Mouse (Mus musculus) thymus, adult 2 months (tissue): Measurements from ENCODE around the gene Mybph.

Experiments used
- CTCF ChIP-seq: fragments of 200-500 bp; IDR thresholded peaks from 2 replicates; pipeline ENCODE4 v1.5.1; 2012; ENCODE audit warnings: mild to moderate bottlenecking, control low read depth, low read length, moderate library complexity, borderline replicate concordance; ENCODE audit not compliant: control insufficient read depth, poor library complexity, insufficient read depth; ENCODE audit errors: extremely low read depth
- POLR2A ChIP-seq: fragments of 200-500 bp; IDR thresholded peaks from 2 replicates; pipeline ENCODE4 v1.6.1; 2012; ENCODE audit warnings: mild to moderate bottlenecking, low read length, control low read depth, moderate library complexity; ENCODE audit not compliant: control insufficient read depth, poor library complexity, insufficient read depth; ENCODE audit errors: extremely low read depth

DNA sequence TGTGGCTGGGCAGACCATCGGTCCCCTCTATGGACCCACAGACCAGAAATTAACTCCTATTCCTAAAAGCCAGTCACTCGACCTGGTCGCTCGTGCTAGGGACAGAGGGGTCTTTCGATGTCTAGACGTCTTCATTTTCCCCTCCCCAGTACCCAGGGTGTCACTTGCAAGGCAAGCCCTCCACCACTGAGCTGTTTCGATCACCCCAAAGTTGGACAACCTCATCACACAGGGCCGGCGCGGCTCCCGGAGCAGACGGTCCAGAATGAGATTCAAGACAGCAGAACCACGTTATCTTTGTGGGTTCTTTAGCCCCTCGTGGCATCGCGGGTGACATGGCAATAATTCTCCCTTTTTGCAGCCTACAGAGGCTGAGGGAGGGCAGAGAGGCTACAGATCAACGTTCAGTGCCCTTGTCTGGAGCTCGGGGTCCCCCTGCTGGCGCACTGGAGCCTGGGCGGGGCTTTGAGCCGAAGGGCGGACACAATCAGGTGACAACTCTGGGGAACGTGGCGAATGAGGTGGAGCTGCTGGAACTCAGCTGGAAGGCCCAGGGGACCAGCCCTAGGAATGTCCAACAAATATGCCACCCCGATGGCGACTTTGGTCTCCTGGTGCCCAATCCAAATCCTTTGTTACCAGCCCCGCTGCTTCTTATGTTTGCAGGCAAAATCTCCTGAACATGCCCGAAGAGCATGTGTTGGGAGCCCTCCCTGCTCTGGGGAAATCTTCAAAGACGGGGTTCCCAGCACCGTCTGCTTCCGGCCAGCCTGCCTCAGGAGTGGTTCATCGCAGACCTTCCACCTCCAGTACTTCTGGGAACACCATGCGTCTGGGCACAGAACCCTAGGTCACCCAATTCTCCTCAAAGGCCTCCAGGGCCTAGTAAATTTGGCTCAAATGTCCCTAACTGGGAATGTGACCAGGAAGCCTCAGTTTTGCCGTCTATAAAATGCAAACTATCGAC is 51.0 kb downstream of the Mybph start:
- peak; percentile 85 for TF ChIP-seq CTCF
- no peak for TF ChIP-seq POLR2A
